Mouse (Mus musculus) kidney, postnatal 10 days (tissue): Measurements from ENCODE around the gene Arhgap44.

Experiments
- DNase-seq: peaks from one replicate; pipeline ENCODE4 v3.0.0; 2021; ENCODE audit warnings: mixed read lengths

Arhgap44 gene

GRCm38 (mm10) chr11:65135251-65135739, 27.5 kb downstream of the Arhgap44 start:
- no peak for DNase-seq

- DNase-seq, result no peak
Observed at GRCm38 (mm10) chr11:65133661-65134060, 29.1 kb downstream of the Arhgap44 start.

GRCm38 (mm10) chr11:65129110-65129509, 33.7 kb downstream of the Arhgap44 start:
- no peak for DNase-seq

GRCm38 (mm10) chr11:65128666-65129065, 34.1 kb downstream of the Arhgap44 start:
- DNase-seq, result no peak

- DNase-seq, result peak; percentile 79
Observed at GRCm38 (mm10) chr11:65126566-65126965, 36.2 kb downstream of the Arhgap44 start.

- DNase-seq, result peak; percentile 80
Observed at GRCm38 (mm10) chr11:65124913-65125418, 37.8 kb downstream of the Arhgap44 start.

GRCm38 (mm10) chr11:65120276-65120675, 42.5 kb downstream of the Arhgap44 start:
- DNase-seq, result no peak

GRCm38 (mm10) chr11:65115811-65116210, 47.0 kb downstream of the Arhgap44 start:
- DNase-seq, result no peak

- no peak for DNase-seq
Observed at GRCm38 (mm10) chr11:65112086-65112485, 50.7 kb downstream of the Arhgap44 start.

GRCm38 (mm10) chr11:65111651-65112050, 51.1 kb downstream of the Arhgap44 start:
- DNase-seq, result no peak

GRCm38 (mm10) chr11:65110058-65110457, 52.7 kb downstream of the Arhgap44 start:
- DNase-seq, result no peak

- DNase-seq, result peak; percentile 44
Observed at GRCm38 (mm10) chr11:65107734-65108171, 55.0 kb downstream of the Arhgap44 start.

- no peak for DNase-seq
Observed at GRCm38 (mm10) chr11:65107151-65107550, 55.6 kb downstream of the Arhgap44 start.

GRCm38 (mm10) chr11:65104076-65104475, 58.7 kb downstream of the Arhgap44 start:
- no peak for DNase-seq

GRCm38 (mm10) chr11:65101206-65101605, 61.6 kb downstream of the Arhgap44 start:
- no peak for DNase-seq

GRCm38 (mm10) chr11:65100031-65100430, 62.7 kb downstream of the Arhgap44 start:
- DNase-seq, result no peak

GRCm38 (mm10) chr11:65097526-65098070, 65.2 kb downstream of the Arhgap44 start:
- peak; percentile 25 for DNase-seq

- DNase-seq, result no peak
Observed at GRCm38 (mm10) chr11:65096866-65097265, 65.9 kb downstream of the Arhgap44 start.

GRCm38 (mm10) chr11:65092851-65093250, 69.9 kb downstream of the Arhgap44 start:
- peak; percentile 18 for DNase-seq

- DNase-seq, result no peak
Observed at GRCm38 (mm10) chr11:65090386-65090785, 72.4 kb downstream of the Arhgap44 start.

- no peak for DNase-seq
Observed at GRCm38 (mm10) chr11:65089982-65090381, 72.8 kb downstream of the Arhgap44 start.

GRCm38 (mm10) chr11:65089282-65089681, 73.5 kb downstream of the Arhgap44 start:
- no peak for DNase-seq

- peak; percentile 82 for DNase-seq
Observed at GRCm38 (mm10) chr11:65088451-65089222, 74.1 kb downstream of the Arhgap44 start.

- DNase-seq, result no peak
Observed at GRCm38 (mm10) chr11:65080761-65081160, 82.0 kb downstream of the Arhgap44 start.
